Mouse (Mus musculus) heart, postnatal 0 days (tissue): ENCODE results near the gene Vmn1r197. TPM values are rescaled to one million over a fixed set of nuclear protein-coding genes. Genes with fewer than 3 reads are reported as not detected.
"Not testable (repeated sequence)": the region's sequence is repeated elsewhere in the genome, so short reads cannot be mapped to it uniquely, and the experiment has no call there.

ENCODE experiments used
- ATAC-seq: fragments of 200-750 bp; cut with Nextera tagmentation; 2 replicates; pipeline ENCODE4 v1.8.0; 2017; ENCODE audit warnings: low read depth, moderate number of reproducible peaks, moderate library complexity; ENCODE audit not compliant: insufficient read depth
- DNase-seq: peaks from one replicate; pipeline ENCODE4 v3.0.0-alpha.2; 2016; ENCODE audit warnings: low spot score
- H3K27ac ChIP-seq: fragments of 300-500 bp; sonication (generic); 2 replicates; pipeline ENCODE4 v1.5.1; 2014; ENCODE audit warnings: low read depth, mild to moderate bottlenecking
- H3K27me3 ChIP-seq: fragments of 300-500 bp; sonication (generic); 2 replicates; pipeline ENCODE4 v1.6.1; 2014; ENCODE audit warnings: low read length, mixed read lengths; ENCODE audit not compliant: control insufficient read depth, insufficient read depth
- H3K36me3 ChIP-seq: fragments of 300-500 bp; sonication (generic); replicated peaks from 2 replicates; pipeline ENCODE4 v1.6.1; 2014; ENCODE audit warnings: low read length, mixed read lengths; ENCODE audit not compliant: control insufficient read depth, insufficient read depth
- H3K4me1 ChIP-seq: fragments of 300-500 bp; sonication (generic); 2 replicates; pipeline ENCODE4 v1.6.1; 2014; ENCODE audit warnings: antibody characterized with exemption; ENCODE audit not compliant: control insufficient read depth, insufficient read depth
- H3K4me2 ChIP-seq: fragments of 300-500 bp; sonication (generic); 2 replicates; pipeline ENCODE4 v1.6.1; 2014; ENCODE audit warnings: low read depth, mild to moderate bottlenecking, low read length, moderate library complexity
- H3K4me3 ChIP-seq: fragments of 300-500 bp; sonication (generic); 2 replicates; pipeline ENCODE4 v1.5.1; 2014; ENCODE audit warnings: low read depth, low read length
- H3K9ac ChIP-seq: fragments of 300-500 bp; sonication (generic); replicated peaks from 2 replicates; pipeline ENCODE4 v1.6.1; 2014; ENCODE audit warnings: low read depth, low read length, mixed read lengths
- H3K9me3 ChIP-seq: fragments of 300-500 bp; sonication (generic); replicated peaks from 2 replicates; pipeline ENCODE4 v1.6.1; 2016; ENCODE audit warnings: low read length; ENCODE audit not compliant: control insufficient read depth
- CTCF ChIP-seq: IDR thresholded peaks from 2 replicates; pipeline ENCODE4 v1.5.1; 2016; ENCODE audit warnings: antibody characterized with exemption, control low read depth, low read depth
- EP300 ChIP-seq: IDR thresholded peaks from 2 replicates; pipeline ENCODE4 v1.6.1; 2016; ENCODE audit warnings: antibody characterized with exemption, low read depth
- WGBS: fragments of 180-500 bp; shearing (Covaris S2); extraction: QIAGEN DNeasy Blood & Tissue Kit; methylation state at CpG from one replicate; pipeline ENCODE4 v1.1.7; 2014; 5-methylcytosine and 5-hydroxymethylcytosine counted together
- polyA plus RNA-seq: library from polyadenylated mRNA; unstranded; fragments of >200 nt; fragmentation: Nextera tagmentation; extraction: Ambion mirVana; gene quantifications from 2 replicates; pipeline ENCODE4 v1.2.1, GENCODE M21; 2015
- total RNA-seq: library from RNA; depleted of rRNA; stranded (reverse); fragments of >200 nt; gene quantifications from 2 replicates; pipeline ENCODE4 v1.2.3, GENCODE M21; 2014; ENCODE audit warnings: low replicate concordance

The Vmn1r197 gene
- total and polyA plus RNA-seq, 2 experiments from 2014 or later: not detected

DNA sequence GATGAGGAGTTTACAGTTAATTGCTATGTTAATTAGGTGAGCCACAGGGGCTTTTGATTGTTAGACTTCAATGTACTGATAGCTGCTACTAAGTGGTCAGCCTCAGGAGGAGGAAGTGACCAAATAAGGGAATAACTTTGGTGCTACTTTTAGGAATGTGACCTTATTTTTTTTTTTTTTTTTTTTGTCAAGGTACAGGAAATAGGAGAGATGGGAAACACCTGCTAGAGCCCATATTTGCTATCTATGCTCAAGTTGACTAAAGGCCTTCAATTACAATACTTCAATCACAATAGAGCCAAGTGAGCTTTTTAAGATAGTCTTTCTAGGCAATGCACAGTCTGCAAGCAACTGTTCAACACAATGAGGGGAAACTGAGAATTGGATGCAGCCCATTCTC lies 4.3 kb upstream of the Vmn1r197 start:
- DNase-seq: no peak
- Histone ChIP-seq H3K27me3 (no peaks in the 10 kb centered on the region), H3K9ac (no peak overlapping the region), H3K36me3 (no peaks in the 10 kb centered on the region), H3K27ac (no peak overlapping the region), H3K4me3 (no peak overlapping the region), H3K4me2 (no peak overlapping the region), H3K9me3 (no peaks in the 10 kb centered on the region), H3K4me1 (no peaks in the 10 kb centered on the region)
- TF ChIP-seq EP300 (no peak), CTCF (no peak)
- ATAC-seq: no peak

DNA sequence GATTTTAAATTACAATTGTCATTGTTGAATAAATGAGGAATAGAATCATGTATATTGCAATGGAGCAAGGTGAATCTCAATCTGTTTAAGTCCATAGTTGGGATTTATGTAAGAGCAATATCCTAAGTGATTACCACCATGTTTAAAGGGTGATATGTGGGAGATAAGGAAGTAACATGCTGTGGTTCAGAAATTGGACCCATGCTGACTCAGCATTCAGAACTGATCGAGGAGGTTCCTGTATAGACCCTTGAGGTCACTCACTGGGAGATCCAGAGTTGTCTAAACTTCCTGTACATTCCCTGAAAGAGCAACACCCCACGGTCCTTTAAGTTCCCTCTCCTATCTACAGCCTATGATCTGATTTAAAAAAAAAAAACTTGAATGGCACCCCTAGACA lies 8.9 kb downstream of the Vmn1r197 start:
- Histone ChIP-seq H3K27ac (no peak overlapping the region), H3K9me3 (no peaks in the 10 kb centered on the region), H3K36me3 (no peaks in the 10 kb centered on the region), H3K27me3 (no peaks in the 10 kb centered on the region), H3K4me1 (no peaks in the 10 kb centered on the region), H3K4me3 (no peak overlapping the region), H3K9ac (no peak overlapping the region), H3K4me2 (no peak overlapping the region)
- ATAC-seq: no peak
- WGBS: 52% methylated on average over 2 of the region's 2 CpGs
- DNase-seq: no peak
- TF ChIP-seq CTCF (no peak), EP300 (no peak)

DNA sequence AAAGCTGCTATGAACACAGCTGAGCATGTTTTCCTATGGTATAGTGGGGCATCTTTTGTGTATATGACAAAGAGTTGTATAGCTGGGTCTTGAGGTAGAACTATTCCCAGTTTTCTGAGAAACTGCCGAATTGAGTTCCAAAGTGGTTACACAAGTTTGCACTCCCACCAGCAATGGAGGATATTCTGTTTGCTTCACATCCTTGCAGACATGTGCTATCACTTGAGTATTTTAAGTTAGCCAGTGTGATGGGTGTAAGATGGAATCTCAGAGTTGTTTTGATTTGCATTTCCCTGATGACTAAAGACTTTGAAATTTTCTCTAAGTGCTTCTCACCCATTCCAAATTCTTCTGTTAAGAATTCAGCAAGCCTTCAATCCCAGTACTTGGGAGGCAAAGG lies 11.2 kb downstream of the Vmn1r197 start:
- H3K27me3 ChIP-seq: no peaks in the 10 kb centered on the region
- WGBS: 78% methylated on average over 1 of the region's 1 CpGs
- DNase-seq (no peak), ATAC-seq (no peak)
- H3K4me3 ChIP-seq: no peak overlapping the region
- H3K9me3 ChIP-seq: no peaks in the 10 kb centered on the region
- H3K9ac ChIP-seq: no peak overlapping the region
- no peak for TF ChIP-seq EP300
- no peak for TF ChIP-seq CTCF
- no peaks in the 10 kb centered on the region for H3K4me1 ChIP-seq
- no peak overlapping the region for H3K4me2 ChIP-seq
- no peaks in the 10 kb centered on the region for H3K36me3 ChIP-seq
- no peak overlapping the region for H3K27ac ChIP-seq

DNA sequence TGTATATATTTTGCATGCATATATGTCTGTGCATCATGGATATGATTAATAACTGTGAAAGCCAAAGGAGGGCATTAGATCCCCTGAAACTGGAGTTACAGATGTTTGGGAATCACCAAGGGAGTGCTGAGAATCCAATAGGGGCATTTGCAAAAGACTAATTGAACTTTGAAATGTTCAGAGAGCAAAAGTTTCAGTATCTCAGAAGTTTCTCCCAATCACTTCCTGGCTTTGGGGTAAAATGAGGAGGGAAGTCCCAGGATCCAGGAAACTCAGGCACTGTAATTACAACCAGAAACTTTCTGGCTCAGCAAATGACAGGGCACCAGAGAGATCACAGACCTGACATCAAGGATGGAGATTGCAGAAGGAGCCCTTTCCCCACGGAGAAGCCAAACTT lies 25.7 kb downstream of the Vmn1r197 start, which contains the start of gene Vmn1r198:
Vmn1r198 (plus strand) TSS at position 301 of the 400 bp plus-strand sequence.
- TF ChIP-seq CTCF: no peak
- TF ChIP-seq EP300: no peak
- DNase-seq (no peak), ATAC-seq (no peak)
- no peaks in the 10 kb centered on the region for H3K4me1 ChIP-seq
- no peaks in the 10 kb centered on the region for H3K27me3 ChIP-seq
- WGBS: 31% methylated on average over 1 of the region's 1 CpGs
- H3K27ac ChIP-seq: no peak within 1 kb of the TSS
- no peaks in the 10 kb centered on the region for H3K9me3 ChIP-seq
- no peak within 1 kb of the TSS for H3K4me2 ChIP-seq
- no peaks in the 10 kb centered on the region for H3K36me3 ChIP-seq
- H3K4me3 ChIP-seq: no peak within 1 kb of the TSS
- H3K9ac ChIP-seq: no peak within 1 kb of the TSS

DNA sequence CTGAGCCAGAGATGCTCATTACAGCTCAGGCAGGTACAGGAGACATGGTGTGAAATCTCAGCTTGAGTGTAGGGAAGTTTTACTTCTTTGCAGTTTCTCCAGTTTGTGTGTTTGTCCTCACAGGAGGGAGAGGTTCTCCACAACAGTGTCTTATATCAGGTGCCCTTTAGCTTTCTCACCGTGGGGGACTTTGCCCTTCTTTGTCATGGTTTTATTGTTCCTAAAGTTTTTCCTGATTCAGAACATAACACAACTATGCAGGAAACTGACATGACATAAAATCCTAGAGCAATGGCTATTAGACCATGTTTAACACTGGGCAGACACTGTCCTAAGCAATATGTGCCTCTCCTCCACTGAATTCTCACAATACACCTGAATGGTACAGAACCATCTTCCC lies 26.4 kb downstream of the Vmn1r197 start:
- Histone ChIP-seq H3K27me3 (no peaks in the 10 kb centered on the region), H3K9ac (no peak overlapping the region), H3K9me3 (no peaks in the 10 kb centered on the region), H3K4me2 (no peak overlapping the region), H3K27ac (no peak overlapping the region), H3K36me3 (no peaks in the 10 kb centered on the region), H3K4me3 (no peak overlapping the region), H3K4me1 (no peaks in the 10 kb centered on the region)
- DNase-seq: no peak
- WGBS: 66% methylated on average over 1 of the region's 1 CpGs
- no peak for TF ChIP-seq EP300
- TF ChIP-seq CTCF: no peak
- no peak for ATAC-seq

DNA sequence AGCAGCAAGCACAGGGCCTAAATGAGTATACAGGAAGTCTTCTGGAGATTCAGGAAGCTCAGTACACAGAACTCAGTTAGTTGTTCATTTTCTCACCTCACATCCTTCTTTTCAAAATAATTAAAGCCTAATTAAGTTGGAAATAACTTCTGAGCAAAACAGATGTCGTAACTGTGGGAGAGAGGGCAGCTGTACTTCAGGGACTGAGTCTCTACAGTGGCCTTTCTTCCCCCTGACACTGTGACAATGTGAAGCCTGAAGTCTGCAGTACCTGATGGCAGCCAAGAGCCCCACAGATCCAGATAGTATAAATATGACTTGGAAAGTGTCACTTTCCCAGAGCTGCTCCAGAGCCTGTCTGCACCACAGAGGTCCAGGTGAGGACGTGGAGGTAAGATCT lies 55.1 kb downstream of the Vmn1r197 start, which contains the start of gene Vmn1r199:
Vmn1r199 (plus strand) TSS at position 301 of the 400 bp plus-strand sequence.
- no peaks in the 10 kb centered on the region for H3K4me1 ChIP-seq
- TF ChIP-seq CTCF (no peak), EP300 (no peak)
- ATAC-seq (no peak), DNase-seq (no peak)
- no peak within 1 kb of the TSS for H3K4me3 ChIP-seq
- no peaks in the 10 kb centered on the region for H3K36me3 ChIP-seq
- no peak within 1 kb of the TSS for H3K4me2 ChIP-seq
- H3K9me3 ChIP-seq: no peaks in the 10 kb centered on the region
- H3K27ac ChIP-seq: no peak within 1 kb of the TSS
- 73% methylated on average over 2 of the region's 2 CpGs for WGBS
- H3K9ac ChIP-seq: no peak within 1 kb of the TSS
- H3K27me3 ChIP-seq: no peaks in the 10 kb centered on the region

DNA sequence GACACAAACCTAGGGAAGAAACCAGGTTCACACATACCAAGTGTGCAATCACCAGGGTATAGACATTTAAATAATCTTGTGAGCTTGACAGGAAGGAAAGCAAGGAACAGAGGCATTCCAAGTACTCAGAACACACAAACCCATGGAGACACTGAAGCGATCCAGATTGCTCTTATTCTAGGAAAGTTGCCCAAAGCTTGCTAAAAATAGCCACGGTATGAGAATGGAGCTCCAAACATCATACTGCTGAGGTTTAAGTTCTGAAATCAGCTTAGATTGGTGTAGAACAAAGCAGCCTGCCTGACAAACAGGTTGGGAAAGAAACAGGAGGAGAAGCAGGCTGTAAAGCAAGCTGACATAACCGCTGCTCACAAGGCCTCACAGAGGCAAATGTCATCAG lies 56.7 kb downstream of the Vmn1r197 start:
- H3K4me1 ChIP-seq, H3K4me2 ChIP-seq, H3K27ac ChIP-seq, H3K9ac ChIP-seq, H3K9me3 ChIP-seq, H3K4me3 ChIP-seq, H3K27me3 ChIP-seq, H3K36me3 ChIP-seq: not testable (repeated sequence)
- ATAC-seq (peak; percentile 39; the same call in 1 of the 2 replicates), DNase-seq (peak; percentile 48)
- 22% methylated on average over 3 of the region's 3 CpGs for WGBS
